Mouse (Mus musculus) adrenal gland, adult 2 months (tissue): ENCODE results near the gene Csnk1d. TPM values are rescaled to one million over a fixed set of nuclear protein-coding genes. Genes with fewer than 3 reads are reported as not detected.
A peak's percentile ranks its signal among the peaks of the same experiment; 100 is the strongest.

ENCODE experiments used
- DNase-seq: peaks from one replicate; pipeline ENCODE4 v3.0.0; 2021
- polyA plus RNA-seq: library from polyadenylated mRNA; depleted of rRNA; stranded (reverse); fragments of >200 nt; gene quantifications from 2 replicates; pipeline ENCODE4 v1.2.3, GENCODE M21; 2012
- total RNA-seq, 2 experiments: library from RNA; stranded (reverse); gene quantifications; 2 replicates each; pipeline ENCODE4 v1.2.3; 2021

Csnk1d gene
- total and polyA plus RNA-seq, 3 experiments = 48.7 to 126 (median 114) TPM

DNA sequence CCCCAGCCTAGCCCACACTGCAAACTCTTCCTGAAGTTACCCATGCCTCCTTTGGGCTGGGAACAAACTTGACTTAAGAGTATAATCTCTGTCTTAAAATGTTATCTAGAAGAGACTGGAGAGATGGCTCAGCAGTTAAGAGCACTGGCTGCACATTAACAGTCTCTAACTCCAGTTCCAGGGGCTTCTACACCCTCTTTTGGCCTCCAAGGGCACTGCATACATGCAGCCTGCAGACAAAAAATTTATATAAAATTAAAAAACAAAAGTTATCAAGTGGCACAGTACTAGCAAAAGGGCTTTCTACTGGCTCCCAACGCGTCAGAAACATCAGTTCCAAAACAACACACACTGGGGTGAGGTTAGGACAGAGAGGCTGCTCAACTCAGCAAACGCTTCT is 3.5 kb downstream of the Csnk1d start:
- DNase-seq = no peak

DNA sequence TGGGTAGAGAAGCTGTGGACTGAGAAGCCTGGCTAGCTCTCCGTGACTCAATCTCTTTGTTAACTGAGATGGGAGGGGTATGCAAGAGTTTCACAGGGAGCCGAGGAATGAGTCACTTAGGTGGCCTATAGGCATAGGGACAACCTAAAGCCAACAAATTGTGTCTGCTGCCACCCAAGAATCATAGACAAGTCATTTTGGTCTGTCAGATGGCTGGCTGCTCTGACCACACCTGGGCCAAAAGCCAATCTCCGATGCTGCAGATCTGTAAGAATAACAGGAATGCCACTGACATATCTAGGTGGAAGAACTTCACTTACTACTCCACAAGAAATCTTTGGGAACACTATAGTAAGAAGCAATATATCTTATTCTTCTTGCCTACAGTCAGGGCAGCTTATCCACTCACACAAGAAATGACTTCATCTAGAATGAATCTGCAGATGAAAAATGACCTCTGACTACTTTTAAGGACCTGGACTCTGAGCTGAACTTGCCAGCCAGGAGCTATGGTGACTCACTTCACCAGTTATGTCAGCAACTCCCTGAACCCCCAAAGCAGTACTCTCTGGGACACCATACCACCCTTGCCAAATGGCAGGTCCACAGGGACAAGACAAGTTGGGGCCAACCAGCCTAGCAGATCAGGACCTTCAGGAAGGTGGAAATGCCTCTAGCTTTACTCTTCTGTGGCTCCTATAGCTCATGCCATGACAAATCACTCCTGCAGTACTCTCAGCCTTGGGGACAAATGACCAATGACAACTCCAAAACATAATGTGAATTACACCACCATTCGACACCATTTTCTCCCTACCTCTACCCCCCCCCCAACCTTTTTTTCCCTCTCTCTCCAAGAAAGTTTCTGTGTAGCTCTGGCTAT is 6.4 kb downstream of the Csnk1d start:
- peak; percentile 84 for DNase-seq

DNA sequence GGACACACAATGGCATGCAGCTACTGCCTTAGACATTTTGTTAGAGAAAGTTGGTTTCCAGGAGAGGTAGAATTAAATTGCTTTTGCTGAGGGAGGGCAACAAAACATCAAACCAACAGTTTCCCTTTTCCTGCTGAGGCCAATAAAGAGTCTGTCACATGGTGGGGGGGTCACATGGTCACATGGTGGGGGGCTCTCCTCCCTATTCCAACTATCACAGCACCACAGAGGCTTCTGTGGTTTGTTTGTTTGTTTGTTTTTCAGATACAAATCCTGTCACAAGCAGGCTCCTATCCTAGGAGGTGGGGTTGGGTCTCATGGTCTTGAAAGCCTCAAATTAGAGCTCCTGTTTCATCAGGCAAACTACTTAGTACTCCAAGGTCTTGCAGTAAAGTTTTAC is 8.7 kb downstream of the Csnk1d start:
- DNase-seq = no peak

DNA sequence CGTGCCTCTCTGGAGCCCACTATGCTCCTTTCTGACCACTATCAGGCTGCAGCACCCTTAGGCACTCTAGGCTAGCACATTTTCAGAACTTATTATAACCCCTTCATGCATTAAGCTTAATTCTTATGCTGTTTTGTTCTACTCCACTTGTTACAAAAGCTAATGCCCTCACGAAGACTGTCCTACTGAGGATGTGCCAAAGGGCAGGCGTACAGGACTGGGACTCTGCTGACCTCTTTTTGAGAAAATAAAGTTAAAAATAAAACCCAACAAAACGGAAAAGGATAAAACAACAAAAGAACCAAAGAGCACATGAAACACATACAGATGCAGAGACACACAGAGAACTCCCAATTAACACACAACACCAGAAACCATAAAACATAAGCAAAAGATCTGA is 9.5 kb downstream of the Csnk1d start:
- DNase-seq = no peak

GRCm38 (mm10) chr11:120980427-120981035 is 10.6 kb downstream of the Csnk1d start:
- peak; percentile 64 for DNase-seq

DNA sequence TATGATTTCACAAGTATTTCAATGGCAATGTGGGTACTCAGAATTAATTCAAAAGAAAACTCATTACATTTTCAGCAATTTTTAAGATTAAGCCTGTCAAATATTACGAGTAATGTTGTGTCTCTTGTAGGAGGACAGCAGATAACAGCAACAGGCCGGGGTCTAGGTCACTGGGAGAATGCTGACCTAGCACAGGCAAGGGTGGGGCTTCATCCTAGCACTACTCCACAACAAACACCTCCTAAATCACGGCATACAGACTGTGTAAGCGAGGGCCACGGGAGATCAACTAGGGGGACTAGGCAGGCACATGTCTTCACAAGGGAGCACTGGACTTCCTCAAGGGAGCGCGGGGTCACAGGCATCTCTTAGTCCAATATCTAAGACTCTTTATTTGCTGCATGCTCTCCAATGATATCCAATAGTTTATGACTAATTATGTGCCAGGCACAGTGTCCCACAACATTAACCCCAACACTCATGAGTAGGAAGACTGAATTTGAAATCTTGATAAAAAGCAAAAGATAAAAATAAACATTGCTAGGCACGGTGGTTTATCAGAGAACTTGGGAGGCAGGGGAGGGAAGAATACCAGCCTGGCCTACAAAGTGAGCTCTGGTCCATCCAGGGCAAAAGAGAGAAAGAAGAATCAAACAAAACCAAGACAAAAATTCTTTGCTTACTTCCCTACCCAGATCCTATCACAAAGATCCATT is 11.3 kb downstream of the Csnk1d start:
- no peak for DNase-seq

DNA sequence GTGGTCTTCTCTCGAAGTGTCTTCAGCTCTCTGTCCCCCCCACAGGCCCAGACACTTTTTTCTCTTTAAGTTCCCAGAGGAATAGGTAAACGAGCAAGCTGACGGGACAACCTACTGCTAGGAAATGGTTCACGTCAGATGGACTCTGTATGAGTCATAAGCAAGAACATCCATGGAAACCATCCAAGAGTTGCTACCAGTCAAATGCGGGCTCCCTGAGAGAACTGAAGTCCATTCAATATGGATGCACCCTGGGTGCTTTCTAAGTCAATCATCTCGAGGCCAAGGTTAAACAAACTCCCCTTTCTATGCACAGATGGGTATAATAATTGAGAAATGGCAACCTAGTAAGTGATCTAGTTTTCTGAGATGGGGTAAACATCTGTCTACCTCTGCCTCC is 17.8 kb downstream of the Csnk1d start:
- peak; percentile 60 for DNase-seq

DNA sequence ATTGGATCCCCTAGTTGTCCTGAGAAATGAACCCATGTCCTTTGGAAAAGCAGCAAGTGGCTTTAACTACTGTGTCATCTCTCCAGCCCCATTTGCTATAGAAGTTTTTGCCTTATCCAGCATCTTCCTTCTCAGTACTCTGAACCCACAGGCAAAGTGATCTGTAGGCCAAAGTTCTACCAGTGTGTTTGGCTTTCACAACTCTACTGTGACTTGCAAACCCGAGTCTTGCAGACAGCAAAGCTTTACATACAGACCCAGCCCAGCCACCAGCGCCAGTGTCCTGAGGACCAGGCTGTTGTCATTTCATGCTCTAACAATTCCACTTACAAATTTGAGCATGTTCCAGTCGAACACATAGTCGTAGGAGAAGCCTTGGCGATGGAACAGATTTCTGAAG is 19.9 kb downstream of the Csnk1d start:
- DNase-seq = no peak

GRCm38 (mm10) chr11:120969742-120970141 is 21.4 kb downstream of the Csnk1d start:
- DNase-seq = no peak

- no peak for DNase-seq
Measured at GRCm38 (mm10) chr11:120965587-120965986, 25.5 kb downstream of the Csnk1d start.

DNA sequence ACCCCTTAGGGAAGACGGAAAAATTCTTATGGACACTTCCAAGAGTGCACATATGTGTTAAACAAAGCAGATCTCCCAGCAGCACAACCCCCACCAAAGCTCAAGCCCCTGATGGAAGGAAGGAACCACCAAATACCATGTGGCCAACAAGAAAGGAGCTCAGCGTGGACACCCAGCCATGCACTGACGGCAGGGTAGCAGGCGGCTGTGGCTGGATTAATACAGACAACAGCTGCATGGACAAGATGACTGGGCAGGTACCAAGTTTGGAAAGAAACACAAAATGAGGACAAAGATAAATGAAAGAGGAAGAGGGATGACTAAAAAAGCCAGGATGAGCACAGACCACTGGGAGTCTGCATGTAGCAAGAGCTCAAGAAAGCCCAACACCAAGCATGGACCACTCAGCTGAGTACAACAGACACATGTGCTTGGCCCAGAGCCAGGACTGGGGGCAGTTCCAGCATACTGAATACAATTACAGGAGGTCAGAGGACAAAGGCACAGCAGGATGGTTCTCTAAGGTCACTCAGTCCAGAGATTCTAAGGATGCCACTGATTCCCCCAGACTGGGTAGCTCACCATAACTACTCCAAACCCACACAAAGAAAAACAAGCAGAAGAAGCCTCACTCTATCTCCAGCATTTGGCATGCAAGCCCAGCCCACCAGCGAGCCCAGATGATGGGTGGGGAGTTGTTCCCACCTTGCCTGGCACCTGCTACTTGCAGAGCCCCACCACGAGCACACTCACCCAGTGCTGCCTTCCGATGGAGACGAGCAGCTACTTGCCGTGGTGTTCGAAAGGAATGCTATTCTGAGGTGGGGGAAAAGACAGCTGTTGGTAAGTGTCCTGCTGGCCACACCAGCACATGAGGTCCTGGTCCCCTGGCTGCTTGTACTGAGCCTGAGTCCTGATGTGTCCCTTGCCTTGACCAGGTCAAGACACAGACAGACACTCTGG is 26.7 kb downstream of the Csnk1d start:
- no peak for DNase-seq

DNA sequence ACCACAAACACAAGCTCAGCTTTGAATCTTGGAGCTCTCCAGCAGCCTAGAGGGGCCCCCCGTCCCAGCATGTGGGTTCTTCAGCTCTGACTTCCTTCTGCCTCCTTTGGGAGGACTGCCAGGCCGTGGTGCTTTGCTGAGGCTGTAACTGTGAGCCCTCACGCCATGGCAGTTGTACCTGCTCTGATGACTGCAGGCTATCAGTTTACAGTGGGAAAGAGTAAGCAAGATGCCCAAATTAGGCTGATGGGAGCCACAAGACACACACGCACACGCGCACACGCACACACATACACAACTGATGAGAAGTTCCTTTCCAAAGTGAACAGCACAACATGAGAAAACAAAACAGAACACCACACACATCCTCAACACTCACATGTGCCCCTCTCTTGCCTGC is 28.2 kb downstream of the Csnk1d start:
- no peak for DNase-seq

- no peak for DNase-seq
Measured at GRCm38 (mm10) chr11:120962050-120962771, 28.9 kb downstream of the Csnk1d start.

DNA sequence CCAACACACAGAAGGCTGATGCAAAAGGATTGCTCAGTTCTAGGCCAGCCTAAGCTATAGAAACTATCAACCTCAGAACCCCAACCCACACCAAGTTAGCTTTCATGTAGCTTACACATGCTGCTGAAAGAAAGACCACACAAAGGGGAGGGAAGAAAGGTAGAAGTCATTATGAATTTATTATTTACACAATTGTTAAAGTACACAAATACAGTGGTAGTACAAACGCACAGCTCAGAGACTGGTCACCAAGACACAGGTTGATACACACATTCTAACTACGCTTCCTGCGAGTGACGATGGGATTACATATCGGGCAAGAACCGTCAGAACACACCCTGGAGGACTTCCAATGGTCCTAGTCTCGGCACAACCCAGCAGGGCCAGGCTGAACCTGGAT is 29.5 kb downstream of the Csnk1d start:
- DNase-seq = no peak

DNA sequence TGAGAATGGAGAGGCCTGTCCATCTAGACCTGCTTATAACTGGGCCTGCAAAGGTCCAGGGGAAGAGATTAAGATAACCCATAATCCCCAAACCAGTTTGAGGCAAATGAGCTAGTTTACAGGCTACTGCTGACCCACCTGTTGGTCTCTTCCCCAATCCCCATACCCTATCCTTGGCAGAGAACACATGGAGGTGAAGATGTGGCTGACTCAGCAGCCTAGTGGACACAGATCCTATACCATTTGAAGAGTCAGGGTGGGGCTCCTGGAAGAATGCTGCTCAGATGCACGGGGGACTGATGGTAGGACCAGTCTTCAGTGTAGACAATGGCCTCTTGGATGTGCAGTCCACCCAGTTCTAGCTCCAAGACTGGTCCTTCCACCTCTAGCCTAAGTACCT is 30.9 kb downstream of the Csnk1d start:
- DNase-seq = no peak

DNA sequence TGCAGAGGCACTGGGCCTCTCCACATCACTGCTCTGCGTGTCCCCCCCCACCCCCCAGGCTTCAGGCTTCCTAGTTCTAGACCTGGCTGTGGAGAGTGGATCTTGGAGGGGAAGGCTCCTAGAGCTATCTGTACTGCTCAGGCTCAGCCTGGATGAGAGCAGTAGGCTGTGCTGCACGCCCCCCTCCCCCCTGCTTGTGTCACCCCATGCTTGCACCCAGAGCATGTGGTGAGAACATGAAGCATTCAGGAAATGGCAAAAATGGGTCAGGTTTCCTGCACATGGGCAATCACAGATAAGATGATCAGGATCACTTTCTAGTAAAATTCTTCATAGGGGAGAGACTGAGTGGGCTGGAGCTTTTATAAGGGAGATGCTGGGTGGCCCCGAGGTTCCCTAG is 31.6 kb downstream of the Csnk1d start:
- DNase-seq = no peak

DNA sequence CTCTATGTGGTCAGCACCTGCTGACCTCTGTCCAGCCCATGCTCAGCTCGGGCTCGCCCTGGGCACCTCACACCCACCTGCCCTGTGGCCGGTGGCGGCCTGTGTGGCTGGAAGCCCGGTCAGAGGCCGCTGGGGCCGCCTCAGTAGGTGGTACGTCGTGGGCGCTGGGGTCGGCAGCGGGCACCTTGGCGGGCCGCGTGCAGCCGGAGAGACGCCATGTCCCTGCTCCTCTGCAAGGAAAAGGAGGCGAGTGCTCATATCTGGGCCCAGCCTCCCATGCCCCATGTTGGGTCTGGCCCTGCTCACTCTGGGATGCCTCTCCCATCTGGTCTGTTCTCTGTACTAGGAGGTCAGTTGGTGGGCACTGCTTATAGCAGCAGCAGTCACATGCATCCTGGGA is 32.1 kb downstream of the Csnk1d start:
- DNase-seq = no peak

GRCm38 (mm10) chr11:120957731-120958257 is 33.3 kb downstream of the Csnk1d start:
- no peak for DNase-seq

DNA sequence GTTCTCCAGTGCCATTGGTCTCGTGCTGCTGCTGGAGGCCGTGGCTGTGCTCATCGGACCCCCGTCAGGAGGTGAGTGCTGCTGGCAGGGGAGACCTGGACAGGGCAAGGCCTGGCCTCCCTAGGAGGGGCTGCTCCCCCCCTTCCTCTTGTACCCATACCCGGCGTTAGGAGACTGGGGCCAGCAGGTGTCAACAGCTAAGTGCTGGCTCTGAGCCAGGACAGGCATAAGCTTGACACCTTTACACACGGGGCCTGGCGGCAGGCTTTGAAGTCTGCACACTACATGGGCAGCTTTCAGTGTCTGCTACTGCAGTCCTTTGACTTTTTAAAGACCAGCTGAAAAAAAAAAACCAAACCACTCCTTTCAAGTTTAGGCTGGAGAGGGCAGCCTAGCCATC is 34.1 kb downstream of the Csnk1d start:
- no peak for DNase-seq

DNA sequence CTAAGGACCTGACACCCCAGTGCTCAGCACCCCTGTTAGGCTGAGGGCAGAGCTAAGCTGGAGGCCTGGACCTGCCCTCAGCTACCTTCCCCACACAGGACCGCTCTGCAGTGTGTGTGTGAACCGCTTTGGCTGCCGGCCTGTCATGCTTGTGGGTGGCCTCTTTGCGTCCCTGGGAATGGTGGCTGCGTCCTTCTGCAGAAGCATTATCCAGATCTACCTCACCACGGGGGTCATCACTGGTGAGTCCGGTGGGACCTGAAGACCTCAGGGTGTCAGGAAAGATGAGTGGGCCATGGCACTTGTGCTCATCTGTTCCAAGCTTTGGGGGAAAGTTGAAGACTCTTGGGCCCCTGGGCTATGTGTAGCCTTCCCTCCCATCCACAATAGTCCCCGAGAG is 35.4 kb downstream of the Csnk1d start:
- DNase-seq = no peak

- no peak for DNase-seq
Measured at GRCm38 (mm10) chr11:120954936-120955335, 36.2 kb downstream of the Csnk1d start.
